Mouse (Mus musculus): ENCODE measurements around the gene Eri3. TPM values are rescaled to one million over a fixed set of nuclear protein-coding genes. Genes with fewer than 3 reads are reported as not detected.

Gene Eri3
- 190 and 195 TPM in 2 replicates for polyA plus RNA-seq (2015; fragmentation: Nextera tagmentation; extraction: Ambion mirVana)

GRCm38 (mm10) chr4:117550140-117550851 lies at the start of gene Eri3:
Gene Eri3 (plus strand): TSS chr4:117550365.
- H3K27me3 ChIP-seq: no peaks in the 10 kb centered on the region
- H3K27ac ChIP-seq: peak within 1 kb of the TSS; percentile 85
- peak within 1 kb of the TSS; percentile 87 for H3K9ac ChIP-seq (replicated peaks)
- ATAC-seq: peak; percentile 100
- peaks cover 16% of the 10 kb centered on the region for H3K4me1 ChIP-seq (replicated peaks)
- H3K9me3 ChIP-seq: no peaks in the 10 kb centered on the region
- no peaks in the 10 kb centered on the region for H3K36me3 ChIP-seq
- H3K4me2 ChIP-seq (replicated peaks): peak within 1 kb of the TSS; percentile 94
- H3K4me3 ChIP-seq (replicated peaks): peak within 1 kb of the TSS; percentile 93
- WGBS: 0% methylated on average over 40 of the region's 53 CpGs

GRCm38 (mm10) chr4:117518246-117518645 lies 31.9 kb upstream of the Eri3 start:
- Histone ChIP-seq H3K36me3 (no peaks in the 10 kb centered on the region), H3K4me3 (replicated peaks) (no peak overlapping the region), H3K27ac (no peak overlapping the region), H3K27me3 (peaks cover 15% of the 10 kb centered on the region; the same call in 1 of the 2 replicates), H3K4me2 (replicated peaks) (no peak overlapping the region), H3K9ac (replicated peaks) (no peak overlapping the region), H3K9me3 (no peaks in the 10 kb centered on the region), H3K4me1 (replicated peaks) (no peaks in the 10 kb centered on the region)
- ATAC-seq: no peak
- 91% methylated on average over 4 of the region's 4 CpGs for WGBS

- no peaks in the 10 kb centered on the region for H3K9me3 ChIP-seq
- no peaks in the 10 kb centered on the region for H3K36me3 ChIP-seq
- 65% methylated on average over 2 of the region's 2 CpGs for WGBS
- no peak for ATAC-seq
- H3K9ac ChIP-seq (replicated peaks): no peak overlapping the region
- H3K4me2 ChIP-seq (replicated peaks): no peak overlapping the region
- no peak overlapping the region for H3K4me3 ChIP-seq (replicated peaks)
- peaks cover 36% of the 10 kb centered on the region for H3K27me3 ChIP-seq
- no peak overlapping the region for H3K27ac ChIP-seq
- no peaks in the 10 kb centered on the region for H3K4me1 ChIP-seq (replicated peaks)
Observed at GRCm38 (mm10) chr4:117521350-117521749, 28.8 kb upstream of the Eri3 start.

- WGBS: 91% methylated on average over 5 of the region's 5 CpGs
- H3K27me3 ChIP-seq: peaks cover 64% of the 10 kb centered on the region
Observed at GRCm38 (mm10) chr4:117525990-117526389, 24.2 kb upstream of the Eri3 start.

GRCm38 (mm10) chr4:117527116-117527899 lies 22.9 kb upstream of the Eri3 start:
- Histone ChIP-seq H3K4me1 (replicated peaks) (peaks cover 14% of the 10 kb centered on the region), H3K27ac (no peak overlapping the region), H3K9ac (replicated peaks) (no peak overlapping the region), H3K4me2 (replicated peaks) (no peak overlapping the region), H3K36me3 (no peaks in the 10 kb centered on the region), H3K27me3 (peaks cover 74% of the 10 kb centered on the region), H3K4me3 (replicated peaks) (no peak overlapping the region), H3K9me3 (no peaks in the 10 kb centered on the region)
- peak; percentile 48; the same call in 1 of the 2 replicates for ATAC-seq
- 65% methylated on average over 9 of the region's 9 CpGs for WGBS

More at GRCm38 (mm10) chr4:117525990-117526389, 24.2 kb upstream of the Eri3 start:
- peaks cover 14% of the 10 kb centered on the region for H3K4me1 ChIP-seq (replicated peaks)
- H3K4me3 ChIP-seq (replicated peaks): no peak overlapping the region
- H3K9ac ChIP-seq (replicated peaks): no peak overlapping the region
- H3K27ac ChIP-seq: no peak overlapping the region
- H3K36me3 ChIP-seq: no peaks in the 10 kb centered on the region
- H3K9me3 ChIP-seq: no peaks in the 10 kb centered on the region
- ATAC-seq: no peak
- H3K4me2 ChIP-seq (replicated peaks): no peak overlapping the region

- Histone ChIP-seq H3K4me2 (replicated peaks) (no peak overlapping the region), H3K9me3 (no peaks in the 10 kb centered on the region), H3K36me3 (no peaks in the 10 kb centered on the region), H3K4me1 (replicated peaks) (peaks cover 14% of the 10 kb centered on the region), H3K4me3 (replicated peaks) (no peak overlapping the region), H3K27me3 (peaks cover 68% of the 10 kb centered on the region), H3K27ac (no peak overlapping the region), H3K9ac (replicated peaks) (no peak overlapping the region)
- ATAC-seq: 0 out of 2 replicates have a peak, but pooled peaks have one; percentile 20
- 14% methylated on average over 1 of the region's 1 CpGs for WGBS
Observed at GRCm38 (mm10) chr4:117527952-117528351, 22.2 kb upstream of the Eri3 start.

- H3K4me2 ChIP-seq (replicated peaks): no peak overlapping the region
- no peaks in the 10 kb centered on the region for H3K9me3 ChIP-seq
- no peak overlapping the region for H3K27ac ChIP-seq
- no peaks in the 10 kb centered on the region for H3K36me3 ChIP-seq
- no peak overlapping the region for H3K4me3 ChIP-seq (replicated peaks)
- H3K27me3 ChIP-seq: peaks cover 70% of the 10 kb centered on the region
- no peak for ATAC-seq
- H3K9ac ChIP-seq (replicated peaks): no peak overlapping the region
- peaks cover 14% of the 10 kb centered on the region for H3K4me1 ChIP-seq (replicated peaks)
- 69% methylated on average over 4 of the region's 4 CpGs for WGBS
Observed at GRCm38 (mm10) chr4:117529843-117530242, 20.3 kb upstream of the Eri3 start.

- Histone ChIP-seq H3K36me3 (no peaks in the 10 kb centered on the region), H3K9me3 (no peaks in the 10 kb centered on the region), H3K9ac (replicated peaks) (no peak overlapping the region), H3K4me2 (replicated peaks) (no peak overlapping the region), H3K27ac (no peak overlapping the region), H3K27me3 (peaks cover 31% of the 10 kb centered on the region), H3K4me1 (replicated peaks) (no peaks in the 10 kb centered on the region; the same call in 1 of the 2 replicates), H3K4me3 (replicated peaks) (no peak overlapping the region)
- 45% methylated on average over 9 of the region's 9 CpGs for WGBS
- no peak for ATAC-seq
Observed at GRCm38 (mm10) chr4:117535496-117536200, 14.5 kb upstream of the Eri3 start.

GRCm38 (mm10) chr4:117537002-117537401 lies 13.2 kb upstream of the Eri3 start:
- Histone ChIP-seq H3K4me2 (replicated peaks) (no peak overlapping the region), H3K36me3 (no peaks in the 10 kb centered on the region), H3K4me3 (replicated peaks) (no peak overlapping the region), H3K27ac (no peak overlapping the region), H3K4me1 (replicated peaks) (no peaks in the 10 kb centered on the region; the same call in 1 of the 2 replicates), H3K9ac (replicated peaks) (no peak overlapping the region), H3K27me3 (peaks cover 21% of the 10 kb centered on the region), H3K9me3 (no peaks in the 10 kb centered on the region)
- 86% methylated on average over 7 of the region's 7 CpGs for WGBS
- ATAC-seq: no peak

GRCm38 (mm10) chr4:117539329-117539980 lies 10.7 kb upstream of the Eri3 start:
- Histone ChIP-seq H3K4me2 (replicated peaks) (no peak overlapping the region), H3K4me1 (replicated peaks) (no peaks in the 10 kb centered on the region; the same call in 1 of the 2 replicates), H3K4me3 (replicated peaks) (no peak overlapping the region), H3K9ac (replicated peaks) (no peak overlapping the region), H3K27me3 (0 out of 2 replicates have a peak, but pooled peaks cover 9% of the 10 kb centered on the region), H3K27ac (no peak overlapping the region), H3K9me3 (no peaks in the 10 kb centered on the region), H3K36me3 (no peaks in the 10 kb centered on the region)
- no peak for ATAC-seq
- whole genome bisulfite sequencing: 79% methylated on average over 8 of the region's 8 CpGs

- Histone ChIP-seq H3K4me1 (replicated peaks) (no peaks in the 10 kb centered on the region; the same call in 1 of the 2 replicates), H3K36me3 (no peaks in the 10 kb centered on the region), H3K27me3 (0 out of 2 replicates have a peak, but pooled peaks cover 4% of the 10 kb centered on the region), H3K9me3 (no peaks in the 10 kb centered on the region), H3K9ac (replicated peaks) (no peak overlapping the region), H3K4me2 (replicated peaks) (no peak overlapping the region), H3K27ac (no peak overlapping the region), H3K4me3 (replicated peaks) (no peak overlapping the region)
- ATAC-seq: no peak
- 75% methylated on average over 5 of the region's 5 CpGs for WGBS
Observed at GRCm38 (mm10) chr4:117540571-117540970, 9.6 kb upstream of the Eri3 start.
